Mouse (Mus musculus): ENCODE measurements at regions not wholly inside any gene's neighbourhood (a gene's known extent, or its start where the extent isn't known, plus 50 kb on each side); places are given as distances from the start of the nearest gene placed in this dataset.

DNA sequence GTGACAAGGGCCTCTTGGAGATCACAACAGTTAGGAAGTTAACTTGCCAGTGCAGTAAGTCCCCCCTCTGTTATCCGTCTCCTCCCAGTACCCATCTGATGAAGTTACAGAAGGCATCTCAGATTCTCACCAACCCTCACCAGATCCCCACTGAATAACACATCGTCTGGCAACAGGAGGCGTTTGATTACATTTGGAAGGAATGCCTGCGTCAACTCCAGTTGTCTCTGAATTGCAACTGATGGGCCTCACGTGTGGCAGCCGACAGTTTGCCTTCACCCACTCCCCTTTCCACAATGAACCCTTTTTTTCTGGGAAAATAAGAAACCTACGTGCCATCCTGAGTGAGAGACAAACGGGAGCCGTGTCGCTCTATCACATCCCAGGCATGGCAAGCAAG is 64.8 kb upstream of the Bcl6 start:
- TF ChIP-seq POLR2A (IDR thresholded peaks at IDR 0.05; ENCODE audit: low read depth, low read length) (no peak), CTCF (IDR thresholded peaks at IDR 0.05; ENCODE audit: extremely low read depth, insufficient read depth, insufficient read length, insufficient replicate concordance) (no peak)

Measured in spleen, adult 2 months (tissue).